Mouse (Mus musculus): ENCODE data around the gene Adamts9. TPM values are rescaled to one million over a fixed set of nuclear protein-coding genes. Genes with fewer than 3 reads are reported as not detected.

Adamts9 gene
- total RNA-seq, 2 experiments from 2014 or later, result 11.6 to 13.9 TPM

DNA sequence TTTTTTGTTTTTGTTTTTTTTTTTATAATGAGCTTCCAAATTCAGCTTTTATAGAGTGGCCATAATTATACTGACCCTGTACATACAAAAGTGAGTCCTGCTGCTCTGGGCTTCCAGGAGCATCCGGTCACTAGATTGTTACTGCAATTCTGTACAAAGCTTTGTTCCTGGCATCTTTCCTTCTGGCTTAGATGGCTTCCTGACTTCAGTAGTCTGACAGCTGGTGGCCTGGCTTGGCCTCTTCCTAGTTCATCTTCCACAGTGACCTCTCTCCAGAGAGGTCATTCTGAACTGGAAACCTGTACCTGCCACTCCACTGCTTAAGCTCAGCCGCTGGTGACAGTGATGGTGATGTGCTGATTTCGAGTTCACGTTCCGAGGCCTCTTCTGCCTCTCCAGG lies 217.2 kb downstream of the Adamts9 start:
- DNase-seq, result peak; percentile 52 to 59

DNA sequence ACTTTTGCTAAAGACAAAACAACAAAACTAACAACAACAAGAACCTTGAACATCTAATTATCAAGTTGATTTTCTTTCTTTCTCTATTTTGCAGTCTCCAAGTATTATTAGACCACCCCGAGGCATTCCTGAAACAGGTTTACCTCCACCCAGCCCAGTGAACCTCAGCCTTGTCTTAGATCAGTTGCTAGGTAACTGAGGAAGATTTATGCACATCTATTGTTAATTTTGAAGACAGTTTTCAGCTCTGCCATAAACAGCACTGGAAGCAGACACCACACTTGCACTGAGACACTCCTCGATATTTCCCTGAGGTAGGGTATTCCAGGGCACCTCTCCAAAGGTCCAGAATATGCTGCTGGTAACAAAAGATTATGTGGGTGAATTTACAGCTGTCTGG lies 218.9 kb downstream of the Adamts9 start:
- DNase-seq, result no peak

Other genes starting within 250 kb of the Adamts9 start
- 1 to 10 TPM; 3.7 to 4.0 TPM for gene Prickle2, start 237.3 kb downstream of the Adamts9 start, total RNA-seq (2021)
- gene A730049H05Rik, start 127.0 kb downstream of the Adamts9 start, total RNA-seq (2021), result not detected
- under 1 TPM; 0.10 to 0.28 TPM for gene Gm15737, start 74.1 kb downstream of the Adamts9 start, total RNA-seq (2021)